Mouse (Mus musculus) kidney, postnatal 36 days (tissue): Measurements from ENCODE around the gene Adamtsl1.

ENCODE experiments used
- DNase-seq, 2 experiments: peaks; one replicate each; pipeline ENCODE4 v3.0.0; 2021 to 2022; ENCODE audit warnings: mixed read lengths in 2 of 2

The Adamtsl1 gene

GRCm38 (mm10) chr4:85513792-85514191 lies at the start of gene Adamtsl1:
TSS of gene Adamtsl1 (plus strand) at chr4:85514172.
- DNase-seq = no peak

GRCm38 (mm10) chr4:85483586-85483985 lies 30.4 kb upstream of the Adamtsl1 start:
- DNase-seq = no peak

- DNase-seq = no peak
Observed at GRCm38 (mm10) chr4:85486316-85486946, 27.5 kb upstream of the Adamtsl1 start.

DNA sequence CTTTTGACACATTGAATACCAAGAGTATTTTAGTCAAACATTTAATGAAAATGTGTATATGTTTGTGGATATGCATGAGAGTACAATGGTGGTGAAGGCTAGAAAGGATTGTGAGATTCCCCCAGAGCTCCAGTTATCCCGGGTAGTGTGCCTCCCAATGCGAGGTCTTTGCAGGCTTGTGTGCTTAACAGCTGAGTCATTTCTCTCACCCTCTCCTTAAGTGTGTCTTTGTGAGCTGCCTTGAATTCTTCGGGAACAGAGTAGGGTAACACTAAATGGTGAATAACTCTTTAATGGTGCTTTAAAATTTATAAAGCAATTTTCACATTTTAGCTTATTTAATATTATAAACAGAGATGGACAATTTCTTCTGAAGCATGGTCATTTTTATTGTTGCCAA lies 8.3 kb upstream of the Adamtsl1 start:
- DNase-seq = no peak

DNA sequence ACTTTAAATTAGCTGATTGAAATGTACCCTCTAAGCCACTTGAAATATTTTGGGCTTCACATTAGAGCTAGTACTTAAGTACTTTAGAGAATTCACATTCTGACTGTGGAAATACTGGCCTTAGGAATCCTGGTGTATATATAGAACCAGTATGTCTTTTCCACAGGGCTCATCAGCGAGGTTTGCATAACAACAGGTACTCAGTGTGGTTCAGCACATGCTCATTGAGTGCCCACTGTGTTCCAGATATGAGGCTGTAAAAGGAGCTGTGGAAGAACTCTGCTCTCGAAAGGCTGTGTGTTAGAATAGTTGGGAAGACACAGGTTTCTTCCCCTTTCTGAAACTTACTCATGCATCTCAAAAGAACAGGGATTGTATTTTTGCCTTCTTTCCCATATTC lies 7.0 kb upstream of the Adamtsl1 start:
- DNase-seq = no peak

DNA sequence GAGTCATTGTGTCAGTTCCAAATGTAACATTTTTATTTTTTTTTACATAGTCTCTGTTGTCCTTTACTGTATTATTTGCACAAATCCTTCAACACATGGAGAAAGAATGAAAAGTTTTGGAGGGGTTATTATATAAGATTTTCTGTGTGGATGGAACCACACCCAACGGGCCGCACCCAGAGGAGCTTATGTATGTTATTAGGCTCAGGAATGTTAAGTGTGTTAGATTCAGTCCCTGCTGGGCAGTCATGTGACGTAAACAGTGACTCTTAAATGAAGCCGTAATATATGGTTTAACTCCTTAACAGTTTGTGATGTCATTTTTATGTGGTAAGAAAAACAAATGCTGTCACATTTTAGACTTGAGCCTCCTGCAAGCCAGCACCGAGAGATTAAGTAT lies 6.5 kb upstream of the Adamtsl1 start:
- no peak for DNase-seq

DNA sequence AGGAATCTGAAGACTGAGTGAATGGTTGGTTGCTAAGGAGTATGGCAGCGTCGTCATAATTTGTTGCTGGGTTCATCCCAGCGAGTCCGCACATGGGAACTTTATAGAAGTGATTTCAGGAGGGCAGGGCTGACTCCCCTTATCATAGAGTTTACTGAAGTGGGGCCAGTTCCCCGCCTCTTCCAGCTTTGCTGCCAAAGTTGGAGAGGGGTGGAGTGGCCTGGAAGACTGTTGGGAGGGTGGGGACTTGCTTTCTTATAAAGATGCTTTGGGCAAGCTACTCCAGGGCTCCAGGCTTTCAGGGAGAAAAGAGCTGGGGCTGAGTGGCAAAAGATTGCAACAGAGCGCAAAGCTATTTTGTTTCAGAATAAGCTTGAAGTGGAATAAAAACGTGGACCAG lies 684 bp upstream of the Adamtsl1 start:
- peak; percentile 8 to 12 for DNase-seq

DNA sequence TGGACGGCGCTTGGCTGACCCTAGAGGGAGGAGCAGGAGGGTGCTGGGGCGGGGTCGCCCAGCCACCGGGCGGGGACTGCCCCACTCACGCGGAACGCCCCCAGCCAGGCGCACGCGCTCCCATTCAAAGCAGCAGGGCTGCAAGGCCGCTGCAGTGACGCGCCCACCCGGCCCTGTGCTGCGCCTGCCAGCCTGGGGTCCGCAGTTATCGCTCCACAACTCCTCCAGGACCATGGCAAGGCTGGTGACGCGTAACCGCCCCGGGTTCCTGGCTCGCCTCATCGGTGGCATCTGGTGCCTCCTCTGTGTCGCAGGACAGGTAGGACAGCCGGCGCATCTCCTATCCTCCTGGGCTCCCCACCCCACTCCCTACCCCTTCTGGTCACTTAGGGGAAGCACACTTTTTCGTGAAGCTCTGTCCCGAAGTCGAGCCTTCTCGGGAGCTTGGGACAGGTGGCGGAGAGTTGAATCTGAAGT lies 271 bp downstream of the Adamtsl1 start:
- peak; percentile 23 to 58 for DNase-seq

GRCm38 (mm10) chr4:85526966-85527566 lies 13.1 kb downstream of the Adamtsl1 start:
- DNase-seq = no peak

DNA sequence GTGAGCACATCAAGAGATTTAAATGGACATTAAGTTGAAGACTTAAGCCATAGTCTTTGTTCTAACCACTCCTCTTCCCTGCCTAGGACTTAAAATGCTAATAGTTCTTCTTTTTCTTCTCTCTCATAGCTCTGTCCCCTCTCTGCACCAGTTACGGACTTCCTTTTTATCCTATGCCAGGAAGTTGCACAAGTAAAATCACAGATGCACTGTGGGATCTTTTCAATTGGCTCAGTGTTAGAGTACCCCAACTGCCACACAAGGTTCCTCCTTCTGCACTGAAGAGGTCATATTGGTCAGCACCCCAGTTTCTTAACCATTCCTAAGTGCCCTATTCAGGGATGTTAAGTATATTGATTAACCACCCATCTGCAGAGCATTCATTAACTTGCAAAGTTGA lies 15.9 kb downstream of the Adamtsl1 start:
- DNase-seq = no peak

GRCm38 (mm10) chr4:85539677-85540076 lies 25.7 kb downstream of the Adamtsl1 start:
- DNase-seq = no peak

GRCm38 (mm10) chr4:85543221-85543620 lies 29.2 kb downstream of the Adamtsl1 start:
- no peak for DNase-seq

- peak in 1 of 2 experiments; percentile 2 for DNase-seq
Observed at GRCm38 (mm10) chr4:85554696-85555095, 40.7 kb downstream of the Adamtsl1 start.

DNA sequence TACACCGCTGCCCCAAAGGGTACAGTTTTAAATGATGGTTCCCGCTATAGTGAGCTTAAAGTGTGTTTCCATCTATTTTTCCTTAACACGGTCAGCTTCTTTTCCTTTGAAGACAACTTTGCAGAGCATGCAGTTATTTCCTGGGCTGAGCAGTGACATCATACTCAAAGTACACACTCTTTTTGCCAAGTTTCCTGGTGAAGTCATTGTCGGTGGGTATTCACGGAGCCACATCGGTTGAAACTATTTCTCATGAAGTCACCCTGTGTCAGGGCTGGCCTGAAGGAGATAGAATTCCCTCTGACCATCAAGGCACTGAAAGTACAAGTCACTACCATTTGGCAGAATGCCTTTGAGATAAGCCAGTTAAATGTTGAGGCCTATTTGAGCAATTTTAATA lies 45.8 kb downstream of the Adamtsl1 start:
- no peak for DNase-seq

- no peak for DNase-seq
Observed at GRCm38 (mm10) chr4:85585426-85585825, 71.5 kb downstream of the Adamtsl1 start.

- no peak for DNase-seq
Observed at GRCm38 (mm10) chr4:85588928-85589327, 75.0 kb downstream of the Adamtsl1 start.

GRCm38 (mm10) chr4:85591037-85591436 lies 77.1 kb downstream of the Adamtsl1 start:
- DNase-seq = no peak

DNA sequence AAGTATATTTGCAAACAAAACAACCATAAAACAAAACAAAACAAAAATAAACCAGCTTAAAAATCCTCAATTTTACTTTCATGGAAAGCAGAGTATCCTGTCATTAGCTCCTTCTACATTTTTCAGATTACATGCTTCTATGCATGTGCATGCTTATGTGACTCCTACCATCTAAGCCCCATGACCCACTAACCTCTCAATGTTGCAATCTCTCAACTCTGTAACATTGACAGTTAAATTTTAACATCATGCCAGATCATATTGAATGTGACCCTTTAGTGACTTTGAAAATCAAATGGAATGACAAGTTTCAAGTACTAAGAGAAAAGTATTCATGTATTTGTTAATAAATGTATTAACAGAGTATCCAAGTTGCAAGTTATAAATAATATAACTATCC lies 80.2 kb downstream of the Adamtsl1 start:
- no peak for DNase-seq

- DNase-seq = no peak
Observed at GRCm38 (mm10) chr4:85613331-85613730, 99.4 kb downstream of the Adamtsl1 start.

DNA sequence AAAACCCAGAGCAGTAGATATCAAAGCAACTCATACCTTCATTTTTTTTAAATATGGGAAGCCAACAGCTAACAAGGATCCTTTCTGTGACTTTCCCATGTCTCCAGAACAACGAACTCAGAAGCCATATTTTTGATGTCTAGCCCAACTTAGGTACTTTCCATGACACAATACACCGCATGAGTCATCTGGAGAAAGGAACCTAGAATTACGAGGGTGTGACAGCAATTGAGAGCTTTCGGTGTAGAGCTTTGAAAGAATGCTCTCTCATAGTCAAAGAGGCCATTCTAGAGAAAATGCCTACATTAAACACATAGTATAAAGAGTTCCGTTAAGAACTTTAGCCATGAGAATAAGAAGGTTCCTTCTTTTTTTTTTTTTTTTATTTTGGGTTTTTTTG lies 104.8 kb downstream of the Adamtsl1 start:
- no peak for DNase-seq

- no peak for DNase-seq
Observed at GRCm38 (mm10) chr4:85619261-85619660, 105.3 kb downstream of the Adamtsl1 start.

DNA sequence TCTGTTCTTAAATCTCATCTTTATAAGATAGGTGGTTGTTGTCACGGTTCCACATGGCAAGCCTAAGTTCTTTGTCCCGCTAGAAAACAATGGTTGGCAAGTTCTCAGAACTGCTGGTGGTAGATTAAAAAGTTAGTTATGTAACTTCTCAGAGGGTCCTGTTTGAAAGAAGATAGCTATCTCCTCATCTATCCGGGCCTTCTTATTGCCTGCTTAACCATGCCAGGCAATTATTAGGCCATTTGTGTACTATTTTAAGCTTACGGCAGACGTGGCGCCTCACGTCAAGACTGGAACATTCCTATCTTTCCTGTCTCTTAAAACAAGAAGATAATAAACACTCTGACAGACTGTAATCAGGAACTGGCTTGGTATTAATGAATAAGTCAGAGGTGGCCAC lies 115.4 kb downstream of the Adamtsl1 start:
- no peak for DNase-seq

DNA sequence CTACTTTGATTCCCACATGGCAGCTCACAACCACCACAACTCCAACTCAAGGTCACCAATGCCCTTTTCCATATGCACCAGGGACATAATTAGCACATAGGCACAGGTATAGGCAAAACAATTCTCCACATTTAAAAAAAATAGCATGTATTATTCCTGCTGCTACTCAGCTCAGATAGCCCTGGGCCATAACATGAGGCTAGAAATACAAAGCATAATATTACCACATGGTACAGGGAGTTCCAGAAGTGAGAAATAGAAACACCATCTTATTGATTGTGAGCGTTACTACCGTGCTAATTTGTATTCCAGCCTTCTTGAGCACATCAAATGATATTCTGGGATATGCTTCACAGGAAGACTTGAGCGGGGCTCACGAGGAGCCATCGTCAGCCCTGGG lies 155.3 kb downstream of the Adamtsl1 start:
- no peak for DNase-seq

DNA sequence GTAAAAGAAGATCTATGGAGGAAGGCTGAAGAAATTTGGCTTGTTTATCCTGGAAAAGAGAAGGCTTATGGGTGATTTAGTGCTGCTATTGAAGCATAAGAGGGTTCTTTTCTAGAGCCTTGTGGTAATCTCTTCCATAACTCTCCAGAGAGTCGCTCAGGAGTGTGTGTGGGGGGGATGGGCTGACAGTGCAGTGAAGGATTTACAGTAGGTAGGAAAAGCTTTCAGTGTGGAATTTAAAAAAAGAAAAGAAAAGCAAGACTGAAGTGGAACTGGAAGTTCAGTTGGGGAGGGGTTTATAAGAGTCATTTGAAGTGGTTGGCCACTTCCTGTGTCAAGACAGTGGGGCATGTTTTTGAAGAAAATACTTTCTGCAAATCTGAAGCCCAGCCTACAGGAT lies 155.8 kb downstream of the Adamtsl1 start:
- DNase-seq = no peak

DNA sequence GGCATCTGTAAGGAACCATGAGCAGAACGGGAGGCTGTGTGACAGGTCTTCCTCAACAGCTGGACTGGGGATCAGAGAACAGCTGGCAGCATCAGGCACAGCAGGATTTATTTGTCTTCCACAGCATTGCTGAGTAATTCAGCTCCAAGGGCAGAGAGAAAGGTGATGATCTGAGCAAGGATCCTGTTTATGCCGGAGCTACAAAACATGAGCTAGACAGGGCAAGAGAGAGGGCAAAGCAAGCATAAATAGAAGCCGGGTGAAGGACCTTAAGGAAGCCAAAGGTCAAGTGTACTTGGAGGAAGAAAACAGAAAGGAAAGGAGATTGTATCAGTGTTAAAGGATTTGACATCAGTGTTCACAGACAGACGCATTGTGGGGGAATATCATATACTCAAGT lies 158.3 kb downstream of the Adamtsl1 start:
- DNase-seq = peak; percentile 14 to 32
